Mouse (Mus musculus): ENCODE measurements around the gene Agap1. TPM values are rescaled to one million over a fixed set of nuclear protein-coding genes. Genes with fewer than 3 reads are reported as not detected.

Agap1 gene
- total and polyA plus RNA-seq, 3 experiments, result 0.01 TPM; not detected in 2

DNA sequence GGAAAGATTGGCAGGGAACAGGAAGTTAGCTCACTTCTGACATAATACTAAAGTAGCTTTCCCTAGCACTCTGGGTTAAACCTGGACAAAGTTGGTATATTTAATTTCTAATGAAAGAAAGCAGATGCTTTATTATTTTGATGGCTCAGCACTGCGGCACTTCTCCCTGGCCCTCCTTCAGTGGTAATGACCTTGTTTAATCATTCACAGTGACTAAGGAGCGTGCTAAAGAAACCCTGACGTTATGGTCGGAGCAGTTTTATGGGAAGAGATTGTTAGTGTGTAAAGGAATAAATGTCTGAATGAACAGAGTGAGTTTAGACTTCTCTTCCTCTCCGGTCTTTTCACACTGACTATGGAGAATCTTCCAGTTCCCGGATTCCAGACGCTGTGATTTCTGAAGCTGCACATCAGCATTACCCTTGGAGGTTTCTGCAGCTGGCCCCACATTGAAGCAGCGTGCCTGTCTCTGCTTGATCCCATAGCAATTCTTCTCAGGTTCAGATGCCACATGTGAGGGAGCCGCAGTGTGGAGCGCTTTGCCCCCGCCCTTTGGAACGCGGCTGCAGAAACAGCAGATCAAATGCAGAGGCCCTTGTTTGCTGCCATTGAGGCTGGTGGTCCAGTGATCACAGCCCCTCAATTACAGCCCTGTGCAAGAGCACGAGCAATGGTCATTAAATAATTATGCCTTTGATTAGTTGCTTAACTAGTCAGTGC is 362.0 kb downstream of the Agap1 start:
- H3K36me3 ChIP-seq (ENCODE audit: control insufficient read depth in 1 of 2, insufficient read depth in 2 of 2, low read length in 2 of 2), result no peaks in the 10 kb centered on the region
- no peak overlapping the region for H3K4me3 ChIP-seq (ENCODE audit: control insufficient read depth in 1 of 2, insufficient read depth in 1 of 2, low read depth in 2 of 2, low read length in 2 of 2)
- no peak for TF ChIP-seq CHD1 (IDR thresholded peaks at IDR 0.05; ENCODE audit: low read depth, low read length)
- TF ChIP-seq RAD21 (IDR thresholded peaks at IDR 0.05; ENCODE audit: low read depth, low read length), result no peak
- no peak for DNase-seq (ENCODE audit: low read depth, low spot score)
- no peaks in the 10 kb centered on the region for H3K9me3 ChIP-seq (replicated peaks; ENCODE audit: insufficient read depth, low read length)
- no peaks in the 10 kb centered on the region for H3K27me3 ChIP-seq (ENCODE audit: control insufficient read depth in 1 of 2, insufficient read depth in 2 of 2, low read length in 2 of 2)
- no peak overlapping the region for H3K9ac ChIP-seq (ENCODE audit: control insufficient read depth, low read depth, low read length, poor library complexity, severe bottlenecking)
- H3K79me2 ChIP-seq (ENCODE audit: control insufficient read depth, insufficient read depth, low read length, poor library complexity), result no peaks in the 10 kb centered on the region
- H3K27ac ChIP-seq (ENCODE audit: control insufficient read depth, low read depth, low read length), result no peak overlapping the region
- H3K4me1 ChIP-seq (ENCODE audit: control insufficient read depth in 1 of 2, insufficient read depth in 2 of 2, low read length in 2 of 2), result no peaks in the 10 kb centered on the region

DNA sequence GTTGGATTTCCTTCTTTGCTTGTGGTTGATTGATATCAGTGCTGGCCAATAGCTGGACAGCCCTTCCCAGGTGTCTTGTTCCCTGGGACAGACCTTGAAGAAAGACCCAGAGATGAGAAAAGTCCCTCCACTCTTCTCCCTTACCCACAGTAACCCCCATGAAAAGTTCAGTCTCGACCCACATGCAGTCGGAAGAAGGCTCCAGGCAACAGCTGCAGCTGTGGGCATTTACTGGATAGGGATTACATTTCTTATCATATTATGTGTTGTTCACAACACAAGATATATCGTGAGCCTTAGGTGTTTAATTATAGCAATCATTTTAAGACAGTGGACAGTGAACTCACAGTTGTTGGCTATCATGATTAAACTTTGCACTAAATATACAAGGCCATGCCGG is 367.2 kb downstream of the Agap1 start:
- DNase-seq (ENCODE audit: low read depth, low spot score), result no peak
- TF ChIP-seq MAX (IDR thresholded peaks at IDR 0.05; ENCODE audit: low read length), result no peak
- TF ChIP-seq EP300 (IDR thresholded peaks at IDR 0.05; ENCODE audit: low read depth in 1 of 2, low read length in 2 of 2), result no peak
- H3K9me3 ChIP-seq (replicated peaks; ENCODE audit: insufficient read depth, low read length), result no peaks in the 10 kb centered on the region
- H3K36me3 ChIP-seq (ENCODE audit: control insufficient read depth in 1 of 2, insufficient read depth in 2 of 2, low read length in 2 of 2), result no peaks in the 10 kb centered on the region
- no peaks in the 10 kb centered on the region for H3K4me1 ChIP-seq (ENCODE audit: control insufficient read depth in 1 of 2, insufficient read depth in 2 of 2, low read length in 2 of 2)
- no peak overlapping the region for H3K9ac ChIP-seq (ENCODE audit: control insufficient read depth, low read depth, low read length, poor library complexity, severe bottlenecking)
- no peak overlapping the region for H3K4me3 ChIP-seq (ENCODE audit: control insufficient read depth in 1 of 2, insufficient read depth in 1 of 2, low read depth in 2 of 2, low read length in 2 of 2)
- H3K79me2 ChIP-seq (ENCODE audit: control insufficient read depth, insufficient read depth, low read length, poor library complexity), result no peaks in the 10 kb centered on the region
- H3K27me3 ChIP-seq (ENCODE audit: control insufficient read depth in 1 of 2, insufficient read depth in 2 of 2, low read length in 2 of 2), result no peaks in the 10 kb centered on the region
- H3K27ac ChIP-seq (ENCODE audit: control insufficient read depth, low read depth, low read length), result no peak overlapping the region

DNA sequence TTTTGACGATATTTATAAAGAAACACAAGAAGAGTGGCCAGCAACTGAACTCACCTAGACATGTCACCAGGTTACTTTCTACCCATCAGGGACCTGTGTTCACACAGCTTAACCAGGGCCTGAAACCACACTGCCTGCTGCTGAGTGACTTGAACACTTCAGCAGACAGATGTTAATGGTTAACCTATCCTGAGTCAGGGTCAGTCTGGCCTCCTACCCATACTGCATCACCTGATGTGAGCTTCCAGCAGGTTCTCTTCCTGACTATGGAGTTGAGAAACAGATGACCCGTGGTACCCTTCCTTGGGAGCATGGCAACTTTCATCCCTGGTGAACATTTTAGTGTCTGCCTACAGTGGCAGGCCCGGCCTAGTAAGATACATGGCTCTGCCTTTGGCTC is 367.8 kb downstream of the Agap1 start:
- no peaks in the 10 kb centered on the region for H3K79me2 ChIP-seq (ENCODE audit: control insufficient read depth, insufficient read depth, low read length, poor library complexity)
- H3K4me3 ChIP-seq (ENCODE audit: control insufficient read depth in 1 of 2, insufficient read depth in 1 of 2, low read depth in 2 of 2, low read length in 2 of 2), result no peak overlapping the region
- no peaks in the 10 kb centered on the region for H3K4me1 ChIP-seq (ENCODE audit: control insufficient read depth in 1 of 2, insufficient read depth in 2 of 2, low read length in 2 of 2)
- H3K27ac ChIP-seq (ENCODE audit: control insufficient read depth, low read depth, low read length), result no peak overlapping the region
- no peaks in the 10 kb centered on the region for H3K36me3 ChIP-seq (ENCODE audit: control insufficient read depth in 1 of 2, insufficient read depth in 2 of 2, low read length in 2 of 2)
- H3K27me3 ChIP-seq (ENCODE audit: control insufficient read depth in 1 of 2, insufficient read depth in 2 of 2, low read length in 2 of 2), result no peaks in the 10 kb centered on the region
- no peak overlapping the region for H3K9ac ChIP-seq (ENCODE audit: control insufficient read depth, low read depth, low read length, poor library complexity, severe bottlenecking)
- no peak for TF ChIP-seq ZC3H11A (IDR thresholded peaks at IDR 0.05; ENCODE audit: low read depth, low read length)
- TF ChIP-seq TAL1 (IDR thresholded peaks at IDR 0.05; ENCODE audit: low read length), result no peak
- TF ChIP-seq SIN3A (IDR thresholded peaks at IDR 0.05; ENCODE audit: low read length), result no peak
- no peak for TF ChIP-seq POLR2AphosphoS5 (IDR thresholded peaks at IDR 0.05; ENCODE audit: borderline replicate concordance, low read depth, low read length)
- TF ChIP-seq CHD2 (IDR thresholded peaks at IDR 0.05; ENCODE audit: low read length), result no peak
- TF ChIP-seq USF2 (IDR thresholded peaks at IDR 0.05; ENCODE audit: borderline replicate concordance in 1 of 2, insufficient read depth in 1 of 2, low read depth in 1 of 2, low read length in 2 of 2), result no peak
- TF ChIP-seq RCOR1 (IDR thresholded peaks at IDR 0.05; ENCODE audit: low read depth, low read length), result no peak
- no peak for TF ChIP-seq MAFK (IDR thresholded peaks at IDR 0.05; ENCODE audit: borderline replicate concordance, low read depth, low read length)
- no peak for TF ChIP-seq UBTF (IDR thresholded peaks at IDR 0.05; ENCODE audit: borderline replicate concordance, insufficient read depth, low read depth, low read length)
- no peak for DNase-seq (ENCODE audit: low read depth, low spot score)
- no peaks in the 10 kb centered on the region for H3K9me3 ChIP-seq (replicated peaks; ENCODE audit: insufficient read depth, low read length)

Measured in MEL (cell line).